Mouse (Mus musculus) heart, postnatal 4 days (tissue): ENCODE measurements around the gene Prelid3b. TPM values are rescaled to one million over a fixed set of nuclear protein-coding genes. Genes with fewer than 3 reads are reported as not detected.
A peak's percentile ranks its signal among the peaks of the same experiment; 100 is the strongest.

Experiments used
- DNase-seq: peaks from one replicate; pipeline ENCODE4 v3.0.0; 2021
- total RNA-seq, 2 experiments: library from RNA; stranded (reverse); gene quantifications; 2 replicates each; pipeline ENCODE4 v1.2.3; 2021

Prelid3b gene
- total RNA-seq, 2 experiments from 2014 or later, result 96.7 to 106 TPM

- DNase-seq, result no peak
Observed at GRCm38 (mm10) chr2:174426856-174427255, 46.0 kb downstream of the Prelid3b start.

GRCm38 (mm10) chr2:174424301-174425085, 48.4 kb downstream of the Prelid3b start:
- DNase-seq, result no peak

- no peak for DNase-seq
Observed at GRCm38 (mm10) chr2:174421107-174421506, 51.8 kb downstream of the Prelid3b start.

GRCm38 (mm10) chr2:174415731-174416310, 57.1 kb downstream of the Prelid3b start, which contains the start of gene Nelfcd:
Nelfcd (plus strand) TSS chr2:174415804.
- DNase-seq, result peak; percentile 97

Other genes starting within 250 kb of the Prelid3b start
- 1,000 to 10,000 TPM; 1,794 to 1,822 TPM for gene Gnas, start 188.8 kb downstream of the Prelid3b start, total RNA-seq
- 1 to 10 TPM; 2.2 to 3.4 TPM for gene Gm20721, start 126.4 kb downstream of the Prelid3b start, total RNA-seq
- gene Nelfcd, start 57.3 kb downstream of the Prelid3b start, total RNA-seq, result 10 to 100 TPM; 50.5 to 56.3 TPM
- gene Ctsz, start 34.0 kb downstream of the Prelid3b start, total RNA-seq, result 10 to 100 TPM; 49.4 to 50.2 TPM
- gene Tubb1, start 22.4 kb downstream of the Prelid3b start, total RNA-seq, result 1 to 10 TPM; 1.3 to 1.7 TPM
- 1,000 to 10,000 TPM in 1 of 2 experiments, 100 to 1,000 TPM in 1; 968 to 1,079 TPM for gene Atp5e, start 9.0 kb downstream of the Prelid3b start, total RNA-seq
- under 1 TPM; 0.10 to 0.18 TPM for gene Zfp831, start 170.5 kb upstream of the Prelid3b start, total RNA-seq